Mouse (Mus musculus) heart, embryonic 12.5 days (tissue): Measurements from ENCODE around the gene Angptl2. TPM values are rescaled to one million over a fixed set of nuclear protein-coding genes. Genes with fewer than 3 reads are reported as not detected.
A peak's percentile ranks its signal among the peaks of the same experiment; 100 is the strongest.

Experiments
- ATAC-seq: fragments of 200-750 bp; cut with Nextera tagmentation; 2 replicates; pipeline ENCODE4 v1.8.0; 2017; ENCODE audit warnings: moderate TSS enrichment, moderate library complexity; ENCODE audit not compliant: insufficient number of reproducible peaks, low FRiP score
- H3K27ac ChIP-seq: fragments of 300-500 bp; sonication (generic); 2 replicates; pipeline ENCODE4 v1.5.1; 2016; ENCODE audit warnings: mild to moderate bottlenecking, moderate library complexity; ENCODE audit not compliant: poor library complexity, severe bottlenecking
- H3K27me3 ChIP-seq: fragments of 300-500 bp; sonication (generic); replicated peaks from 2 replicates; pipeline ENCODE4 v1.6.1; 2016; ENCODE audit warnings: mild to moderate bottlenecking, moderate library complexity
- H3K36me3 ChIP-seq: fragments of 300-500 bp; sonication (generic); 2 replicates; pipeline ENCODE4 v1.6.1; 2016; ENCODE audit warnings: mild to moderate bottlenecking, moderate library complexity
- H3K4me1 ChIP-seq: fragments of 300-500 bp; sonication (generic); replicated peaks from 2 replicates; pipeline ENCODE4 v1.6.1; 2016; ENCODE audit warnings: mild to moderate bottlenecking
- H3K4me2 ChIP-seq: fragments of 300-500 bp; sonication (generic); 2 replicates; pipeline ENCODE4 v1.6.1; 2016; ENCODE audit warnings: mild to moderate bottlenecking, moderate library complexity
- H3K4me3 ChIP-seq: fragments of 300-500 bp; sonication (generic); 2 replicates; pipeline ENCODE4 v1.5.1; 2016; ENCODE audit warnings: mild to moderate bottlenecking
- H3K9ac ChIP-seq: fragments of 300-500 bp; sonication (generic); 2 replicates; pipeline ENCODE4 v1.6.1; 2016; ENCODE audit warnings: mild to moderate bottlenecking, moderate library complexity
- H3K9me3 ChIP-seq: fragments of 300-500 bp; sonication (generic); replicated peaks from 2 replicates; pipeline ENCODE4 v1.6.1; 2016; ENCODE audit warnings: mild to moderate bottlenecking, moderate library complexity
- WGBS: fragments of 180-500 bp; shearing (Covaris S2); methylation state at CpG from one replicate; pipeline ENCODE4 v1.1.7; 2016; 5-methylcytosine and 5-hydroxymethylcytosine counted together
- polyA plus RNA-seq: library from polyadenylated mRNA; unstranded; fragments of >200 nt; fragmentation: Nextera tagmentation; extraction: Ambion mirVana; gene quantifications from 2 replicates; pipeline ENCODE4 v1.2.1, GENCODE M21; 2016

Angptl2 gene
- polyA plus RNA-seq, 1 experiment from 2014 or later, result 54.7 TPM

GRCm38 (mm10) chr2:33179171-33179929, 36.5 kb upstream of the Angptl2 start:
- 0 out of 2 replicates have a peak, but pooled peaks have one; percentile 43 for ATAC-seq
- Histone ChIP-seq H3K27ac (no peak overlapping the region), H3K9ac (peak overlapping the region; percentile 0; the same call in 1 of the 2 replicates), H3K4me1 (peaks cover 40% of the 10 kb centered on the region), H3K4me3 (no peak overlapping the region), H3K4me2 (no peak overlapping the region), H3K9me3 (no peaks in the 10 kb centered on the region), H3K36me3 (no peaks in the 10 kb centered on the region), H3K27me3 (no peaks in the 10 kb centered on the region)
- 72% methylated on average over 14 of the region's 14 CpGs for WGBS

DNA sequence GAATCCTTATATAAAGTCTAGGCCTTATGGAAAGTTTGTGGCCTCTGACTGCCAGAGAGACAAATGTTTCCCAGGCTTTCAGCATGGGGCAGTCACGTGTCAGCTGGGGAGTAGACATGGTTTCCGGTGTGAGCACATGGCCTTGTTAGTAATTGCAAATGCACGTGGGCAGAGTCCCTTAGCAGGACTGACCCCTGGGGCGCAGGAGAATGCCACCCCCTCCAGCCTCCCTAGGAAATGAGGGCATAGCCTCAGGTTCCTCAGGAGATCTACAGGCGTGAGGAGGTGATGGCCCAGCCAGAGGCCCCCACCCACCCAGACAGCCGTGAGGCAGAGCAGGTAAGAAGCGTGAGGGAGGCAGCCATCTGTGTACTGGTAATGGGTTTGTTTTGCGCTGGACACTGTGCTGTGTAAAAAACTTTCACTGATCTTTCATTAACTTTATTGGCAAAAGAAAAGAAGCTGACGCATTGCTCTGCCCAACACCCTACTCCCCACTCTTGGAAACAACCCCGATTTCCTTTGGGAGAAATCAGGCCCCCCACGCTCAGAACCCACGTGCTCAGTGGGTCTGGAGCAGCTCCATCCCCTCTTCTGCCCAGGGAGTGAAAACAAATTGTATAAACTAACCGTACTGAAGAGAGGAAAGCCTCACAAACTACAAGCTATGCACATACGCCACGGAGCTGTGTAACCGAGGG, 35.8 kb upstream of the Angptl2 start:
- WGBS, result 72% methylated on average over 16 of the region's 16 CpGs
- no peak overlapping the region; the same call in 1 of the 2 replicates for H3K9ac ChIP-seq
- no peaks in the 10 kb centered on the region for H3K36me3 ChIP-seq
- no peaks in the 10 kb centered on the region for H3K9me3 ChIP-seq
- H3K4me1 ChIP-seq, result peaks cover 42% of the 10 kb centered on the region
- no peaks in the 10 kb centered on the region for H3K27me3 ChIP-seq
- no peak for ATAC-seq
- H3K4me2 ChIP-seq, result no peak overlapping the region
- no peak overlapping the region for H3K27ac ChIP-seq
- no peak overlapping the region for H3K4me3 ChIP-seq

GRCm38 (mm10) chr2:33183321-33183720, 32.5 kb upstream of the Angptl2 start:
- H3K4me1 ChIP-seq, result peaks cover 54% of the 10 kb centered on the region
- WGBS, result 90% methylated on average over 7 of the region's 7 CpGs
- H3K36me3 ChIP-seq, result no peaks in the 10 kb centered on the region
- H3K27me3 ChIP-seq, result no peaks in the 10 kb centered on the region
- no peak overlapping the region for H3K4me2 ChIP-seq
- no peak overlapping the region for H3K27ac ChIP-seq
- H3K4me3 ChIP-seq, result no peak overlapping the region
- H3K9ac ChIP-seq, result no peak overlapping the region
- H3K9me3 ChIP-seq, result no peaks in the 10 kb centered on the region
- ATAC-seq, result no peak

DNA sequence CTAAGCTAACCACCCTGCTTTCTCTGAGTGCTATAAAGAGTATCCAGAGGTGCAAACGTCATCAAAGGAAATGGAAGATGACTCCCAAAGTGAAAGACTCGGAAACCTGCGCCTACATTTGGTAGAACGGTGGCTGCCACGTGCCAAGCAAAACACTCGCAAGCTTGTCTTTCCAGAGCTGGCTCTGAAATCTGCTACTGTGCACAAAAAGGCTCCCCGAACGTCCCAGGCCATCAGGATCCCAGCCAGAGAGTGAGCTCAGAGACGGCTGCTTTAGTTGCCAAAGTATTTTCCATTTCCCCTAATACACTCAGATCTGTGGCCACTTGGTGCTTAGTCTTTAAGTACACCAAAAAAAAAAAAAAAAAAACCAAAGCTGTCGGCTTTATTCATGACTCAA, 31.2 kb upstream of the Angptl2 start:
- Histone ChIP-seq H3K27me3 (no peaks in the 10 kb centered on the region), H3K9me3 (no peaks in the 10 kb centered on the region), H3K4me1 (peaks cover 54% of the 10 kb centered on the region), H3K4me3 (no peak overlapping the region), H3K9ac (no peak overlapping the region), H3K27ac (peak overlapping the region; percentile 49), H3K36me3 (no peaks in the 10 kb centered on the region), H3K4me2 (no peak overlapping the region)
- ATAC-seq, result no peak
- 63% methylated on average over 10 of the region's 10 CpGs for WGBS

- 0 out of 2 replicates have a peak, but pooled peaks have one; percentile 33 for ATAC-seq
- Histone ChIP-seq H3K27ac (peak overlapping the region; percentile 37), H3K36me3 (no peaks in the 10 kb centered on the region), H3K4me3 (no peak overlapping the region), H3K4me1 (peaks cover 50% of the 10 kb centered on the region), H3K27me3 (no peaks in the 10 kb centered on the region), H3K9ac (no peak overlapping the region), H3K9me3 (no peaks in the 10 kb centered on the region), H3K4me2 (no peak overlapping the region)
- 69% methylated on average over 7 of the region's 7 CpGs for WGBS
Measured at GRCm38 (mm10) chr2:33185258-33185657, 30.6 kb upstream of the Angptl2 start.

DNA sequence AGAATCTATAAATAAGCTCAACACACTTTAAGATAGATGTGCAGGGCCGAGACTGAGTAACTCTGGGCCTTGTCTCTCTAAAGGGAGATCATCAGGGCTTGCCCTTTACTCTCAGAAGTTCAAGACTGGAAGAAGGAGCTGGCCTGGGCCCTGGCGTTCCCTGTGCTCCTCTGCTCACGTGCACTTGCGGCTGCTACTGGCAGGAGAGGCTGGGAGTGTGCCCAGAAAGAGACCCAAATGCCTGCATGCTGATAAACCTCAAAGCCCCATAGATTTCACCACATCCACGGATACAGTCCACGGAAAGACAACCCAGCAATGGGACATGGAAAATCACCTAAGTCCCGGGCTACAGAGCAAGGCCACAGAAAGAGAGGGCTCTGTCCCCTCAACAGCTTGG, 29.4 kb upstream of the Angptl2 start:
- peaks cover 48% of the 10 kb centered on the region for H3K4me1 ChIP-seq
- H3K27ac ChIP-seq, result peak overlapping the region; percentile 77
- no peak overlapping the region for H3K4me2 ChIP-seq
- H3K9ac ChIP-seq, result peak overlapping the region; percentile 19
- H3K36me3 ChIP-seq, result no peaks in the 10 kb centered on the region
- no peak overlapping the region for H3K4me3 ChIP-seq
- WGBS, result 22% methylated on average over 7 of the region's 7 CpGs
- no peak for ATAC-seq
- H3K9me3 ChIP-seq, result no peaks in the 10 kb centered on the region
- H3K27me3 ChIP-seq, result no peaks in the 10 kb centered on the region

DNA sequence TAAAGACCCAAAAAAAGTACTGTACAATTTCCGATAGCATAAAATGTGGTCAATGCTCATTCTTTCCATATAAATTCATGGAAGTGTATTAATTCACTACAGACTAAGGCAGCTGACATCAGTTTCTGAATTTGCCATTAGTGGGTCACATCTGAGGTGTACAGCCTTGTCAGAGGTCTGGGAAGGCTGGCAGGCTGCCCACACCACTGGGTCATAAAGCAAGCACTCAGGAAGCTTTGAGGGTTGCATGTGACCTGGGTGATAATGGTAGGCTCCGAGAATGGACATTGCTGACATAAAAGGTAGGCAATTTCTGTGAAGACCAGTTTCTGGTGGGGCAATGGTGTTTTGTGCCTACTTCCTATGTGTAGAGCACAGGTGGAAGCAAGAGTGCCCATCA, 28.0 kb upstream of the Angptl2 start:
- Histone ChIP-seq H3K36me3 (no peaks in the 10 kb centered on the region), H3K4me1 (peaks cover 48% of the 10 kb centered on the region), H3K9me3 (no peaks in the 10 kb centered on the region), H3K4me3 (no peak overlapping the region), H3K4me2 (no peak overlapping the region), H3K9ac (no peak overlapping the region), H3K27me3 (no peaks in the 10 kb centered on the region), H3K27ac (peak overlapping the region; percentile 71)
- 62% methylated on average over 2 of the region's 2 CpGs for WGBS
- ATAC-seq, result no peak

DNA sequence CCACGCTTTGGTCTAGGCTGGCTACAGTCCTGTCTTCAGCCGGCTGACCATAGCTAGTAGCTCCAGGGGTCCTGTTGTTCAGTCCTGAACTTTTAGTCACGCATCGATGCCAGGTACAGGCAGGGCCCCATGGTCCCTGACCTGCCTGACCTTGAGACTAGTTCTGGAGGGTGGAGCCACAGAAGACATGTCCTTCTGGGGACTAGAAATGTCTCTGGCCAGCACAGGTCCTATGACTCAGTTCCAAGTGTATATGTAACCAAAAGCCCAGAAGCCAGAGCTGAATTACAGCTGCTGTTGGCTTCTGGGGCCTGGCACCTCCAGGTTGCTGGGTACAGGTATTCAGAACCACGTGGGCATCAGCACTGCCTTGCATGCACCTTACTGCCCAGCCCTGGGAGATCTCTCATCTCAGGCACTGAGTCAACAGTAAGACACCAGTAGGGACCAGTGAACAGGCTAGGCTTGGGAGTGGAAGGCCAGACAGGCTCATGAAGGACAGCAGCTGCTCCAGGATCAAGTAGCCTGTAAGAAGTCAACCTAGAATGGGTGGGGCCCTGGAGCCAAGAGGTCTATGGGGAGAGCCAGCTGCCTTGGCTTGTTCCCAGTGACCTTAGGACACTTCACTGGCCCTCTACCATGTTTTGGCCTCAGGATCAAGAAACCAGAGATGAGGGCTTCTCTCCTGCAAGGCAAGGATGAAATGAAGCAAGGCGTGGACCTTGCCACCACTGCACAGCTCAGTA, 26.8 kb upstream of the Angptl2 start:
- WGBS, result 81% methylated on average over 6 of the region's 6 CpGs
- Histone ChIP-seq H3K4me1 (peaks cover 48% of the 10 kb centered on the region), H3K4me3 (no peak overlapping the region), H3K4me2 (no peak overlapping the region), H3K27me3 (no peaks in the 10 kb centered on the region), H3K9ac (no peak overlapping the region), H3K36me3 (no peaks in the 10 kb centered on the region), H3K9me3 (no peaks in the 10 kb centered on the region), H3K27ac (no peak overlapping the region)
- ATAC-seq, result no peak

GRCm38 (mm10) chr2:33189976-33190375, 25.9 kb upstream of the Angptl2 start:
- H3K4me1 ChIP-seq, result peaks cover 45% of the 10 kb centered on the region
- H3K4me2 ChIP-seq, result no peak overlapping the region
- no peak overlapping the region for H3K27ac ChIP-seq
- no peaks in the 10 kb centered on the region for H3K36me3 ChIP-seq
- no peaks in the 10 kb centered on the region for H3K27me3 ChIP-seq
- no peak overlapping the region for H3K9ac ChIP-seq
- H3K9me3 ChIP-seq, result no peaks in the 10 kb centered on the region
- ATAC-seq, result no peak
- 83% methylated on average over 3 of the region's 3 CpGs for WGBS
- H3K4me3 ChIP-seq, result no peak overlapping the region

GRCm38 (mm10) chr2:33200368-33201068, 15.4 kb upstream of the Angptl2 start:
- H3K4me1 ChIP-seq, result peaks cover 70% of the 10 kb centered on the region
- no peaks in the 10 kb centered on the region for H3K27me3 ChIP-seq
- no peaks in the 10 kb centered on the region for H3K9me3 ChIP-seq
- no peak for ATAC-seq
- no peak overlapping the region for H3K4me3 ChIP-seq
- peak overlapping the region; percentile 36 for H3K4me2 ChIP-seq
- H3K36me3 ChIP-seq, result no peaks in the 10 kb centered on the region
- 0 out of 2 replicates have a peak overlapping the region, but pooled peaks have one; percentile 20 for H3K9ac ChIP-seq
- WGBS, result 50% methylated on average over 14 of the region's 14 CpGs
- H3K27ac ChIP-seq, result no peak overlapping the region
